Mouse (Mus musculus) olfactory bulb, adult 2 months (tissue): Measurements from ENCODE around the gene Hipk1.

ENCODE experiments used
- CTCF ChIP-seq: fragments of 200-500 bp; IDR thresholded peaks from 2 replicates; pipeline ENCODE4 v1.5.1; 2012; ENCODE audit warnings: low read depth, mild to moderate bottlenecking, low read length, moderate library complexity; ENCODE audit not compliant: insufficient read depth
- POLR2A ChIP-seq: fragments of 200-500 bp; IDR thresholded peaks from 2 replicates; pipeline ENCODE4 v1.6.1; 2012; ENCODE audit warnings: mild to moderate bottlenecking, low read depth, low read length, moderate library complexity; ENCODE audit not compliant: insufficient read depth

DNA sequence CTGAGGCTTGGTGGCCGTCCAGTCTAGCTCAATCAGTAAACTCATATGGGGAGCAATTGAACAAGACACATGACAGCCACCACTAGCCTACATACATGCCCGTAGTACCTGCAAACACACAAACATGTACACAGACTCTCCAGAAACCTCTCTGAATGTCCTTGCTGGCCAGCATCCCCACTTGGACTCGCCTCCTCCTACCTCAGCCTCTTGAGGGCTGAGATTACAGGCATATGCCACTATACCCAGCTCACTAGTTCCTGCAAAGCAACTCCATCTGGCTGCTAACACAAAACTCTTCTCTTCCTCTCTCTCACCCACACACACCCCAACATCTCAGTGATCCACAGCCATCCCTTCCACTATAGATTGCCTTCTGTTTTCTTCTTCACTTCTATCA is 11.1 kb downstream of the Hipk1 start:
- no peak for TF ChIP-seq POLR2A
- TF ChIP-seq CTCF, result no peak
